Mouse (Mus musculus) activated CD4-positive, CD25-positive, alpha-beta regulatory T cell, adult 9 weeks (primary cell): ENCODE data around the gene Mbd6. TPM values are rescaled to one million over a fixed set of nuclear protein-coding genes. Genes with fewer than 3 reads are reported as not detected.

ENCODE experiments used
- polyA plus RNA-seq: library from polyadenylated mRNA; unstranded; fragments of 100-300 nt; shearing (Covaris generic); gene quantifications from one replicate; pipeline ENCODE4 v1.2.1, GENCODE M21; 2017

Gene Mbd6
- 9.3 TPM for polyA plus RNA-seq

DNA sequence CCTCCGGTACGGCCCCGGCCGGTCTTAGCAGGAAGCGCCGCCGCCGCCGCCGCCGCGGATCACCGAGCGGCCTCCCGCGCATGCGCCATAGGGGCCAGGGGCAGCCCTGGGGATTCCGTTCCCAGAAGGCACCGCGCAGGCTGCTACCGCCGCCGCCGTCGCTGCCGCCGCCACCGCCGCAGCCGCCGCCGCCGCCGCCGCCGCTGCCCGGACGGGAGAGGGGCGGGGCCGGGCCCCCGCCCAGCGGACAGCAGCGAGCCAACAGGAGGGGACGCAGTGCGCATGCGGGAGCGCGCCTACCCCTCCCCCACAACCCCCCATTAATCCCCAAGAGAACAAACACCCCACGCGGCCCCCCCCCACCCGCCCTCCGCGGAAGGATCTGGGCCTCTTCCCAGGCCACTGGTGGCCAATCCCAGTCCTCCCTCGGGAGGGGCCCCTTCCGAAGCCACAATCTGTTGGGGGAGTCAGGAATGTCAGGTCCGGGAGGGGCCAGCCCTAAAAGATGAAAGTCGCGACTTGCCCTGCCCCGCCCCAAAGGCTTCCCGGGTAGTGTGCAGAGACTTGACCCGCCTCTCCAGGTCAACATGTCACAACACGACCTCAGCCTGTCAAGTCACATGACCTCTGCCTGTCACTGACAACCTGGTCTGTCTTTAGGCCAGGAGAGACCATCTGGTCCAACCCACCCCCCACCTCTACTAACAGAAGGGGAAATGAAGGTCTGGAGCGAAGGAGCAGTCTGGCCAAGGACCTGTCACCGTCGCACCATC, at the start of gene Mbd6:
Mbd6 (minus strand) TSS at position 219 of the 773 bp plus-strand sequence.

GRCm38 (mm10) chr10:127321621-127322020, 32.8 kb upstream of the Mbd6 start, which contains the start of gene Arhgap9:
Arhgap9 (plus strand) TSS chr10:127321964.

DNA sequence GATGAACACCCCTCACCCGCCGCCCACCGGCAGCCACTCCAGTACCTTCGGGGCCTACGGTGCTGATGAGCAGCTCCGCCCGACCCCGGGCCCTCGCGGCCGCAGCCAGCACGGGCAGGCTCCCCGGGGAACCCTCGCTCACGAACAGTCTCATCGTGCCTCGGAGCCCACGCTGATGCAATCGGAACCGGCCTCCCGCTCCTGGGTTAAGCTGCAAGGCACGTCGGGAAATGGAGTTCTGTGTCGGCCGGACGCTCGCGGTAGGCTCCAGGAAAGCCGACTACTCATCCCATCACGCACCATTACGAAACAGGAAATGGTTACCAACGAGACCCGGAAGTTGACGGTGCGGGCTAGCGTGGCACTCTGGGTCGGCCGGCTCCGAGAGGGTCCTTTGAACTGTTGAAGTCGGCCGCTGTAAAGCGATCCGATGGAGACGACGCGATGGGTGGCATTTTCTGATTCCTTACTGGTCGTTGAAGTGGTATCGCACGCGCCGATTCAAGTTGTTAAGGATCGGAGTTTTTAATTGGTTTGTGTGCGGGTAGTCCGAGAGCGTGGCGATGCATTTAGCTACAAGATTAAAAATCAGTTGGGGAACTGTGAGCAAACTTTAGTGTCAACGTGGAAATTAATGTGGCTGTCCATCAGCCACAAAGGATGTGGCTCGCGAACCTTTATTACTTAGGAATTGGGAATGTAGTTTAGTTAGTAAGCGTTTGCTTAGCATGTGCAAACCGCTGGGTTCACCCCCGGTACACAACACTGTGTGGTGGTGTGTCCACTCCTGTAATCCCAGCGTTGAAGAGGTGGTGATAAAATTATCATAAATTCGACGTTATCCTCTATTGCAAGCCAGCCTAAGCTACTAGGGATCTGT, 22.9 kb upstream of the Mbd6 start, which contains the start of gene Mars:
Mars (minus strand) TSS at position 311 of the 880 bp plus-strand sequence.

GRCm38 (mm10) chr10:127266112-127267091, 22.4 kb downstream of the Mbd6 start, which contains the start of gene Dctn2:
Dctn2 (plus strand) TSS chr10:127266368.

DNA sequence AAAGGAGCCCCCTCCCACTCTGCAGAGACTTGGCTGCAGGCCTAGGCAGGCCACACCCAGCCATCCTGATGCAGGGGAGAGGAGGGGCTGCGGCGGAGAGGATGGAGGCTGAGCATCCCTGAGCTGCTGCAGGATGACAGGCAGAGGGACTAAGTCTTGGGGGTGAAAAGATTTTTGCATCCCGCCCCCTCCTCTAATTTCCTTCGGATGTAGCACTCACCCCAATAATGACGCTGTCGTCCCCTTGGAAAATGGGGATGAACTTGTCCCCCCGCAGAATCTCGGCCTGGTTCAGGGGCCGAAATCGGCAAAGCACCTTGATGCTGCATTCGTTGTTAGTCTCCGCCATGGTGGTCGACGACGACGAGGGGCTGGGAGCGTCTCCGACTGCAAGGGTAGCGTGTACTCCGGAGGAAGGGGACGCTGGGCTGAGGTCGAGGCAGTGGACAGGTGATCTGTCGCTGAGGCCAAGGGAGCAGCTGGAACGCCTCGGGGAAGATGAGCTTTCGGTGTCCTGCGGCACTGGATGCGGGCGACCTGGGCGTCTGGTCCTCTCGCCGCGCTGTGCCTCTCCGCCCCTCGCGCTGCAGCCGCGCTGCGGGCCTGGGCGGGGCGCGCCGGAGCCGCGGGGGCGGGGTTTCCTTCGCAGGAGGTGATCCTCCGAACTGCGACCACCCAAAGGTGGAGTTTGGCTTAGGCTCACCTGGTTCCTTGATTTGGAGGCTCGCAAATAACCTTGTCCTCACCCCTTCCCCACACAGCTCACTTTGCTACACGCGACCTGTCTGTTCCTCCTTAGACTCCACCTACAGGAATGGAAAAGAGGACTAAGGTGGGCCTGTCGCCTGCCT, 26.0 kb downstream of the Mbd6 start, which contains the start of gene Kif5a:
Kif5a (minus strand) TSS at position 801 of the 851 bp plus-strand sequence.

Other genes starting within 250 kb of the Mbd6 start
- gene Mettl1, start 247.6 kb downstream of the Mbd6 start, polyA plus RNA-seq, result 22.3 TPM
- 0.17 TPM for gene Eef1akmt3, start 247.5 kb downstream of the Mbd6 start, polyA plus RNA-seq
- gene Cyp27b1, start 240.8 kb downstream of the Mbd6 start, polyA plus RNA-seq, result 0.17 TPM
- gene March9, start 228.8 kb downstream of the Mbd6 start, polyA plus RNA-seq, result 0.23 TPM
- 367 TPM for gene Cdk4, start 225.5 kb downstream of the Mbd6 start, polyA plus RNA-seq
- gene Tspan31, start 218.8 kb downstream of the Mbd6 start, polyA plus RNA-seq, result 116 TPM
- 30.6 TPM for gene Agap2, start 213.7 kb downstream of the Mbd6 start, polyA plus RNA-seq
- 200 TPM for gene Os9, start 167.9 kb downstream of the Mbd6 start, polyA plus RNA-seq
- gene B4galnt1, start 123.8 kb downstream of the Mbd6 start, polyA plus RNA-seq, result 589 TPM
- 6.3 TPM for gene Slc26a10, start 108.4 kb downstream of the Mbd6 start, polyA plus RNA-seq
- 0.40 TPM for gene Arhgef25, start 98.9 kb downstream of the Mbd6 start, polyA plus RNA-seq
- 130 TPM for gene Dtx3, start 93.3 kb downstream of the Mbd6 start, polyA plus RNA-seq
- gene Pip4k2c, start 77.4 kb downstream of the Mbd6 start, polyA plus RNA-seq, result 44.1 TPM
- gene Kif5a, start 25.7 kb downstream of the Mbd6 start, polyA plus RNA-seq, result 0.33 TPM
- gene Dctn2, start 22.6 kb downstream of the Mbd6 start, polyA plus RNA-seq, result 118 TPM
- gene Mars, start 22.8 kb upstream of the Mbd6 start, polyA plus RNA-seq, result 71.0 TPM
- 139 TPM for gene Arhgap9, start 32.9 kb upstream of the Mbd6 start, polyA plus RNA-seq
- gene Gli1, start 53.0 kb upstream of the Mbd6 start, polyA plus RNA-seq, result 0.49 TPM
- not detected for gene Inhbe, start 65.4 kb upstream of the Mbd6 start, polyA plus RNA-seq
- gene Inhbc, start 81.4 kb upstream of the Mbd6 start, polyA plus RNA-seq, result not detected
- gene R3hdm2, start 91.3 kb upstream of the Mbd6 start, polyA plus RNA-seq, result 13.2 TPM
- 0.49 TPM for gene Stac3, start 212.7 kb upstream of the Mbd6 start, polyA plus RNA-seq
- not detected for gene Ndufa4l2, start 225.9 kb upstream of the Mbd6 start, polyA plus RNA-seq
- 95.5 TPM for gene Shmt2, start 233.4 kb upstream of the Mbd6 start, polyA plus RNA-seq
- not detected for gene Nxph4, start 245.5 kb upstream of the Mbd6 start, polyA plus RNA-seq